18 mouse cellular contexts compared by ENCODE assay signal in genomic region chr8:91350628-91351027, GRCm38 (mm10). TPM values are rescaled to one million over a fixed set of nuclear protein-coding genes. Genes with fewer than 3 reads are reported as not detected.
DNase-seq lines count a peak whose midpoint lies in the region; ATAC-seq lines count a peak whose summit lies in the region.
"Had no signal": no experiment of that assay in that cellular context is flagged by ENCODE, and none has a peak within 500 bp of the region (broad histone marks: within the 10 kb centered on the region; RNA-seq: fewer than 3 reads in every experiment).

No protein-coding gene starts in this region.

- peak; percentile 40 to 73 for DNase-seq in frontal cortex, adult 2 months (ENCODE audit: extremely low spot score in 1 of 2, low spot score in 1 of 2)
- no peak for DNase-seq in frontal cortex, postnatal 10 days (ENCODE audit: low spot score in 2 of 2)
- DNase-seq in heart, adult 9 months (ENCODE audit: low spot score in 2 of 2) = no peak
- DNase-seq in right cerebral cortex, postnatal 25 days = peak; percentile 41
- DNase-seq in right cerebral cortex, postnatal 4 days = no peak
- DNase-seq in forebrain, embryonic 14.5 days (ENCODE audit: low spot score) = no peak
- DNase-seq in c-Kit-positive CD71-positive TER-119-positive erythroid progenitor cells, embryonic 14.5 days (ENCODE audit: low spot score) = no peak
- DNase-seq: lung, postnatal 14 days; thymus, postnatal 4 days had no signal

- no peak for ATAC-seq in heart, embryonic 15.5 days (replicated peaks; ENCODE audit: insufficient number of reproducible peaks, insufficient read depth, low FRiP score, low read depth)
- ATAC-seq in forebrain, embryonic 14.5 days = no peak
- ATAC-seq: activated CD4-positive, CD25-positive, alpha-beta regulatory T cell, adult 4 months; intestine, embryonic 15.5 days had no signal

- WGBS in heart, embryonic 15.5 days = 42% methylated on average over 7 of the region's 7 CpGs
- WGBS in forebrain, embryonic 14.5 days = 62% methylated on average over 7 of the region's 7 CpGs

- H3K4me1 ChIP-seq in heart, embryonic 15.5 days (replicated peaks) = peaks cover 36% of the 10 kb centered on the region
- peaks cover 18% of the 10 kb centered on the region; the same call in 1 of the 2 replicates for H3K4me1 ChIP-seq in forebrain, embryonic 14.5 days (ENCODE audit: control insufficient read depth, insufficient read depth, low read length)
- H3K4me1 ChIP-seq: intestine, embryonic 15.5 days had no signal

- H3K4me3 ChIP-seq in heart, embryonic 15.5 days = no peak overlapping the region
- no peak overlapping the region for H3K4me3 ChIP-seq in forebrain, embryonic 14.5 days (ENCODE audit: low read depth, low read length)
- H3K4me3 ChIP-seq: forebrain, embryonic 10.5 days; hindbrain, embryonic 12.5 days; intestine, embryonic 15.5 days; kidney, embryonic 15.5 days; limb, embryonic 13.5 days; liver, embryonic 15.5 days; midbrain, embryonic 10.5 days had no signal

- H3K27ac ChIP-seq in heart, embryonic 15.5 days = peak overlapping the region; percentile 43
- no peak overlapping the region for H3K27ac ChIP-seq in forebrain, embryonic 14.5 days (ENCODE audit: low read depth, low read length)
- H3K27ac ChIP-seq: forebrain, embryonic 10.5 days; hindbrain, embryonic 12.5 days; intestine, embryonic 15.5 days; kidney, embryonic 15.5 days; limb, embryonic 13.5 days; liver, embryonic 15.5 days; midbrain, embryonic 10.5 days had no signal

- peak overlapping the region; percentile 16 for H3K4me2 ChIP-seq in heart, embryonic 15.5 days
- H3K4me2 ChIP-seq in forebrain, embryonic 14.5 days (ENCODE audit: low read length) = no peak overlapping the region
- H3K4me2 ChIP-seq: hindbrain, embryonic 12.5 days; intestine, embryonic 15.5 days; kidney, embryonic 15.5 days; limb, embryonic 13.5 days; liver, embryonic 15.5 days had no signal

- H3K36me3 ChIP-seq in heart, embryonic 15.5 days = no peaks in the 10 kb centered on the region
- H3K36me3 ChIP-seq in forebrain, embryonic 14.5 days (ENCODE audit: control insufficient read depth, insufficient read depth, low read length) = no peaks in the 10 kb centered on the region
- H3K36me3 ChIP-seq: hindbrain, embryonic 12.5 days; intestine, embryonic 15.5 days; kidney, embryonic 15.5 days; liver, embryonic 15.5 days had no signal

- no peaks in the 10 kb centered on the region for H3K9me3 ChIP-seq in heart, embryonic 15.5 days (replicated peaks)
- no peaks in the 10 kb centered on the region for H3K9me3 ChIP-seq in forebrain, embryonic 14.5 days (replicated peaks; ENCODE audit: control insufficient read depth, low read length)
- H3K9me3 ChIP-seq: forebrain, embryonic 10.5 days; hindbrain, embryonic 12.5 days; intestine, embryonic 15.5 days; kidney, embryonic 15.5 days; limb, embryonic 13.5 days; liver, embryonic 15.5 days; midbrain, embryonic 10.5 days had no signal

- H3K9ac ChIP-seq in heart, embryonic 15.5 days = no peak overlapping the region
- H3K9ac ChIP-seq in forebrain, embryonic 14.5 days (ENCODE audit: low read length) = no peak overlapping the region
- H3K9ac ChIP-seq: hindbrain, embryonic 12.5 days; intestine, embryonic 15.5 days; kidney, embryonic 15.5 days; limb, embryonic 13.5 days; liver, embryonic 15.5 days had no signal

- H3K27me3 ChIP-seq in heart, embryonic 15.5 days = no peaks in the 10 kb centered on the region
- no peaks in the 10 kb centered on the region for H3K27me3 ChIP-seq in forebrain, embryonic 14.5 days (replicated peaks; ENCODE audit: control insufficient read depth, insufficient read depth, low read length)
- H3K27me3 ChIP-seq: hindbrain, embryonic 12.5 days; intestine, embryonic 15.5 days; kidney, embryonic 15.5 days; limb, embryonic 13.5 days; liver, embryonic 15.5 days had no signal

RNA-seq across cellular contexts. Expression of gene Fto, which starts 37.3 kb away (rescaled TPM):
- 104 and 112 TPM in 2 replicates for polyA plus RNA-seq in frontal cortex, adult 2 months (2012; rRNA removed)
- 56.1 and 72.7 TPM in 2 replicates for polyA plus RNA-seq in heart, embryonic 15.5 days (2015; fragmentation: Nextera tagmentation; extraction: Ambion mirVana)
- 103 and 111 TPM in 2 replicates for polyA plus RNA-seq in forebrain, embryonic 14.5 days (2014; fragmentation: Nextera tagmentation; extraction: Ambion mirVana)

RNA-seq across cellular contexts. Expression of gene Rpgrip1l, which starts 37.6 kb away (rescaled TPM):
- polyA plus RNA-seq in frontal cortex, adult 2 months (2012; rRNA removed) = 7.2 and 8.9 TPM in 2 replicates
- 5.4 and 6.8 TPM in 2 replicates for polyA plus RNA-seq in heart, embryonic 15.5 days (2015; fragmentation: Nextera tagmentation; extraction: Ambion mirVana)
- polyA plus RNA-seq in forebrain, embryonic 14.5 days (2014; fragmentation: Nextera tagmentation; extraction: Ambion mirVana) = 14.7 and 16.1 TPM in 2 replicates

Comparison
In these comparisons a context has a peak if more than half of its experiments do, and no peak if none do; other contexts are left out.
1. DNase-seq: peak in frontal cortex, adult 2 months (2 of 2) and right cerebral cortex, postnatal 25 days (single experiment); none in frontal cortex, postnatal 10 days (0 of 2), heart, adult 9 months (0 of 2), right cerebral cortex, postnatal 4 days (single experiment), forebrain, embryonic 14.5 days (single experiment) and c-Kit-positive CD71-positive TER-119-positive erythroid progenitor cells, embryonic 14.5 days (single experiment).